In the genomic region with DNA sequence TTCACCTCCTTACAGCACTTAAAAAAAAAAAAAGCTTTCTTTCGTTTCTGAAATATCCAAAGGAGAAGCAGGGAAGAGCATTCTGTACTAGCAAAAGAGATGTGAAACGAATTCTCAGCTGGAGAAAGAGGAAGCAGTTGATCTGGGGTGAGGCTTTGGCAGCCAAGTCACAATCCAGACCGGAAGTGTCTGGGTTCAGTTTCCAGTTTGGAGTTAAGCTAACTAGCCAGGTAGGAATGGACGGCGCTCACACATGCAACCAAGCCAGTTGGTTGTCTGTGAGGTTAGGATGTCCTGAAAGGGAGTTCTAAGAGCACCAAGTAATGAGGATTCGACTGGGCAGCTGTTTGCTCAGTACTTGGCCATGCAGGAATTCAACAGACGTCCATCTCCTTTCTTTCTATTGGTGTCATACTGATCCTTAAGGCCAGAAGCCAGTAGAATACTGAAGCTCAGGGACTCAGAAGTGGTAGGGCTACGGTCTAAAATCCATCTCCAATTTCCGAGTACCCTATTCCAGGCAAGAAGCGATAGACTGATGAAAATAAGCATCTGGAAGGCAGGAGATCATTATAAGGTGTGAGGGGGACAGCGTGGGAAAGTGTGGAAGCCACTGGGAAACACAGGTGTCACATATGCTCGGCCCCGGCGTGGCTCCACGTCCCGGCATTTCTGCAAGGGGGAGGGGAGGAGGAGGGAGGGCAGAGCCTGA, we compare ENCODE assay signal across 8 mouse cellular contexts. TPM values are rescaled to one million over a fixed set of nuclear protein-coding genes. Genes with fewer than 3 reads are reported as not detected.
DNase-seq lines count a peak whose midpoint lies in the region; ATAC-seq and TF ChIP-seq lines count a peak whose summit lies in the region.

No protein-coding gene starts in this region.

- peak overlapping the region; percentile 67 for H3K9ac ChIP-seq in heart, embryonic 15.5 days

- no peaks in the 10 kb centered on the region for H3K9me3 ChIP-seq in heart, embryonic 15.5 days (replicated peaks)
- no peaks in the 10 kb centered on the region for H3K9me3 ChIP-seq in midbrain, embryonic 10.5 days (replicated peaks)

- H3K36me3 ChIP-seq in heart, embryonic 15.5 days: no peaks in the 10 kb centered on the region
- H3K36me3 ChIP-seq in midbrain, embryonic 10.5 days: peaks cover 29% of the 10 kb centered on the region

- H3K27ac ChIP-seq in layer of hippocampus, adult 2 months: peak overlapping the region; percentile 96
- peak overlapping the region; percentile 86 for H3K27ac ChIP-seq in cortical plate, adult 2 months (ENCODE audit: insufficient read depth, low read length)
- peak overlapping the region; percentile 72 for H3K27ac ChIP-seq in heart, embryonic 15.5 days
- H3K27ac ChIP-seq in midbrain, embryonic 10.5 days (replicated peaks): peak overlapping the region; percentile 90

- ATAC-seq in heart, embryonic 15.5 days (replicated peaks; ENCODE audit: insufficient number of reproducible peaks, insufficient read depth, low FRiP score, low read depth): peak; percentile 63

- no peaks in the 10 kb centered on the region for H3K27me3 ChIP-seq in heart, embryonic 15.5 days
- no peaks in the 10 kb centered on the region for H3K27me3 ChIP-seq in midbrain, embryonic 10.5 days (ENCODE audit: low read depth, poor library complexity, severe bottlenecking)

- no peak for TF ChIP-seq POLR2A in cortical plate, adult 2 months (IDR thresholded peaks at IDR 0.05; ENCODE audit: extremely low read depth, insufficient read depth, low read length)

- no peak for DNase-seq in layer of hippocampus, adult 2 months (ENCODE audit: low spot score in 2 of 2)
- no peak for DNase-seq in layer of hippocampus, adult 9-10 months (ENCODE audit: low spot score)
- DNase-seq in kidney, postnatal 36 days: peak; percentile 34 to 41
- no peak for DNase-seq in midbrain, embryonic 10.5 days (ENCODE audit: low spot score)
- DNase-seq in telencephalon, adult 2 months (ENCODE audit: low read depth, low spot score): peak; percentile 38
- no peak for DNase-seq in cerebellum, adult 11 months

- TF ChIP-seq CTCF in layer of hippocampus, adult 2 months (conservative IDR thresholded peaks at IDR 0.05): no peak
- TF ChIP-seq CTCF in cortical plate, adult 2 months (IDR thresholded peaks at IDR 0.05; ENCODE audit: extremely low read depth, insufficient read depth, low read length): no peak

- H3K4me3 ChIP-seq in layer of hippocampus, adult 2 months: peak overlapping the region; percentile 74
- H3K4me3 ChIP-seq in cortical plate, adult 2 months (ENCODE audit: insufficient read depth, low read length): peak overlapping the region; percentile 86
- H3K4me3 ChIP-seq in heart, embryonic 15.5 days: peak overlapping the region; percentile 67
- H3K4me3 ChIP-seq in midbrain, embryonic 10.5 days: peak overlapping the region; percentile 78

- peaks cover 5% of the 10 kb centered on the region for H3K4me1 ChIP-seq in cortical plate, adult 2 months (ENCODE audit: control insufficient read depth, insufficient read depth, low read length)
- H3K4me1 ChIP-seq in heart, embryonic 15.5 days (replicated peaks): peaks cover 13% of the 10 kb centered on the region
- H3K4me1 ChIP-seq in midbrain, embryonic 10.5 days: peaks cover 22% of the 10 kb centered on the region

- peak overlapping the region; percentile 64 for H3K4me2 ChIP-seq in heart, embryonic 15.5 days

- 19% methylated on average over 15 of the region's 16 CpGs for WGBS in heart, embryonic 15.5 days
- WGBS in midbrain, embryonic 10.5 days: 28% methylated on average over 16 of the region's 16 CpGs

RNA-seq across cellular contexts. Expression of a gene that starts 13.0 kb away (rescaled TPM):
- 100 to 1,000 TPM; 154 to 163 TPM for total RNA-seq in layer of hippocampus, adult 2 months (2021)
- 103 and 104 TPM in 2 replicates for polyA plus RNA-seq in cortical plate, adult 2 months (2012; rRNA removed)
- 29.0 and 36.4 TPM in 2 replicates for polyA plus RNA-seq in heart, embryonic 15.5 days (2015; fragmentation: Nextera tagmentation; extraction: Ambion mirVana)
- polyA plus RNA-seq in midbrain, embryonic 10.5 days (2016; fragmentation: Nextera tagmentation; extraction: Ambion mirVana): 53.2 and 61.1 TPM in 2 replicates

RNA-seq across cellular contexts. Expression of a gene that starts 25.2 kb away (rescaled TPM):
- 10 to 100 TPM; 21.4 to 23.3 TPM for total RNA-seq in layer of hippocampus, adult 2 months (2021)
- 31.9 and 35.9 TPM in 2 replicates for polyA plus RNA-seq in cortical plate, adult 2 months (2012; rRNA removed)
- polyA plus RNA-seq in heart, embryonic 15.5 days (2015; fragmentation: Nextera tagmentation; extraction: Ambion mirVana): 19.2 and 23.0 TPM in 2 replicates
- polyA plus RNA-seq in midbrain, embryonic 10.5 days (2016; fragmentation: Nextera tagmentation; extraction: Ambion mirVana): 29.4 and 36.1 TPM in 2 replicates

RNA-seq across cellular contexts. Expression of a gene that starts 31.1 kb away (rescaled TPM):
- 100 to 1,000 TPM; 164 to 166 TPM for total RNA-seq in layer of hippocampus, adult 2 months (2021)
- polyA plus RNA-seq in cortical plate, adult 2 months (2012; rRNA removed): 188 and 198 TPM in 2 replicates
- 12.3 and 14.8 TPM in 2 replicates for polyA plus RNA-seq in heart, embryonic 15.5 days (2015; fragmentation: Nextera tagmentation; extraction: Ambion mirVana)
- polyA plus RNA-seq in midbrain, embryonic 10.5 days (2016; fragmentation: Nextera tagmentation; extraction: Ambion mirVana): 20.8 and 26.1 TPM in 2 replicates

RNA-seq across cellular contexts. Expression of a gene that starts 35.4 kb away (rescaled TPM):
- 10 to 100 TPM; 49.2 to 49.4 TPM for total RNA-seq in layer of hippocampus, adult 2 months (2021)
- 55.6 and 59.3 TPM in 2 replicates for polyA plus RNA-seq in cortical plate, adult 2 months (2012; rRNA removed)
- polyA plus RNA-seq in heart, embryonic 15.5 days (2015; fragmentation: Nextera tagmentation; extraction: Ambion mirVana): 50.4 and 56.9 TPM in 2 replicates
- 105 and 107 TPM in 2 replicates for polyA plus RNA-seq in midbrain, embryonic 10.5 days (2016; fragmentation: Nextera tagmentation; extraction: Ambion mirVana)

RNA-seq across cellular contexts. Expression of a gene that starts 35.8 kb away (rescaled TPM):
- total RNA-seq in layer of hippocampus, adult 2 months (2021): 10 to 100 TPM; 32.2 to 38.5 TPM
- polyA plus RNA-seq in cortical plate, adult 2 months (2012; rRNA removed): 58.5 and 69.2 TPM in 2 replicates
- polyA plus RNA-seq in heart, embryonic 15.5 days (2015; fragmentation: Nextera tagmentation; extraction: Ambion mirVana): 14.3 and 24.2 TPM in 2 replicates
- polyA plus RNA-seq in midbrain, embryonic 10.5 days (2016; fragmentation: Nextera tagmentation; extraction: Ambion mirVana): 50.1 and 50.7 TPM in 2 replicates

Comparison
In these comparisons a context has a peak if more than half of its experiments do, and no peak if none do; other contexts are left out.
1. DNase-seq: peak in kidney, postnatal 36 days (2 of 2) and telencephalon, adult 2 months (single experiment); none in layer of hippocampus, adult 2 months (0 of 2), layer of hippocampus, adult 9-10 months (single experiment), midbrain, embryonic 10.5 days (single experiment) and cerebellum, adult 11 months (single experiment).
2. Peak in every context shown above with its lines, with median percentiles within 50 percentile points of each other: H3K27ac ChIP-seq and H3K4me3 ChIP-seq.